Mouse (Mus musculus): Measurements from ENCODE around the gene Diras2.

The Diras2 gene

DNA sequence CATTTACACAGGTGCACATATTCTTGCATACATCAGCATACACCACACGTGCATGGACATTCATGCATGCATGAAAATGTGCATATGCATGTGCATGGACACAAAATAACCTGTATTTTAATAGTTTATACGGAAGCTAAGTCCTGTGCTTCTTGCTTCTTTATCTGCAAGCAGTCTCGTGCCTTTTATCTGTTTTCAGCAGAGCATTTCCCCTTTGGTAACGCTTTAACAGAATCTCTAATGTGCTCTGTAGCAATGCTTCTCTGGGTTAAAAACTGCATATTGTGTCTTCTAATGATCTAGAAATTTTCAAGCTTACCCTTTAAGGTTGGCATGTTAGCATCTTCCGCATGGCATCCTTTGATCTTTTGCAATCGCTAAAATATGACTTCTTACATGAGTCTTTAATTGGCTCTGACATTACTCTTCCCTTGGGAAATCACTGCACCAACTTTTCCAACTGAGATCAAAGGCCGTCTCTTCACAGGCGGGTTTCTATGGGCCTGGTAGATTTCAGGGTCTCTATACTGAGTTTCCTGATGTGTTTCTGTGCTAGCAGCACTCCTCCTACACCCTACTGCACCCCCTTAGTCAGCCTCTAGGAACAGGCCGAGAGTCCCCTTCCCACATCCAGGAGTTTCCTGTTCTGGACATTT lies 21.9 kb upstream of the Diras2 start:
- DNase-seq (ENCODE audit: low spot score) = no peak

DNA sequence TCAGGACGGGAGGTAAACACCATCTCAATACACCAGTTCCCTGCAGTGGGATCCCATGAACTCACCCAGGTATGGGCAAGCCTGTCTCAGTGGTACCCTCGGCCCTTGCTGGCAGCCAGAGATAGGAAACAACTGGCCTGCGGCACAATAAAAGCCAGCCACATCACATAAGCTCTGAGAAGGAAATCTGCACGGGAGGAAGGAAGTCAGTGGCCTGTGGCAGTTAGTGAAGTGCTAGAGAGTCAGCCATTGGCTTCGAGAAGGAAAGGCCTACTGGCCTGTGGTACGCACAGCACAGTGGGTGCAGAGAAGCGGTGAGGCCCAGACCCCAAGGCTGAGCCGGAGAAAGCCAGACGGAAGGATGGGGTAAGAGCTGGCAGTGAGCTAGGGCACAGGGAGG lies 20.2 kb upstream of the Diras2 start:
- no peak for DNase-seq (ENCODE audit: low spot score)

DNA sequence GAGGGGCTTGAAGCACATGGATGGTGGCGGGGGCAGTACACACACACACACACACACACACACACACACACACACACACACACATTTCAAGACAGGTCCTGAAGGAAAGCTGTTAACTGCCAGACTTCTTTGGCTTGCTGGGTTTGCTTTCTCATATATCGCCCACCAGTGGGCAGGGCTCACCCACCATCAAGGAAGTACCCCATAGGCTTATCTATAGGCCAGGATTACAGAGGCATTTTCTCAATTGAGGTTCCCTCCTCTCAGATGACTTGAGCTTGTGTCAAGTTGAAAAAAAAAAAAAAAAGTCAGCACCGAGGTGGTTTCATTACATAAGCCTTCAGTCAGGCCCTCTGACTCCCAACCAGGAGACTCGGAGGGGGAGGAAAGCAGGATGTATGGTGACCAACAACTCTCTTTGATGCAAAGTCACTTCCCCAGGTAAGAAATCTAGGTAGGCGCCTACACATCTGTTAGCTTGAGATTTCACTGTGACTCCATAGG lies 19.7 kb upstream of the Diras2 start:
- DNase-seq (ENCODE audit: low spot score) = no peak

DNA sequence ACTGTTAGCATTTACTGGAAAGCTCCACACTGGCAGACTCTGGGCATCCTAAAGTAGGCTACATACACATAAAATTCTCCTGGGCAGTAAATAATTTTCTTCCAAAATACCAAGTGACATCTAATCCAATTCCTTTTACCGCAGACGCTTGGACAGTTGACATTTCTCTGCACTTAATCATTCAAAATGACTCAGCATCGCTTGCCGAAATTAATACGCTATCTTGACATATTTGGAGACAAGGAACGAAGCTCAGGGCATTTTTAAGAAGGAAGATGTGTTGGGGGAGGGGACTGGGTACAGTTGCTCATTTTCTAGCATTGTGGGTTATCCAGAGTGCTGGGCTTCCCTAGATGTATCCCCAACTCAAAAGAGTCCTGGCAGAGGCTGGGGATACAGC lies 15.2 kb upstream of the Diras2 start:
- no peak for DNase-seq (ENCODE audit: low spot score)

DNA sequence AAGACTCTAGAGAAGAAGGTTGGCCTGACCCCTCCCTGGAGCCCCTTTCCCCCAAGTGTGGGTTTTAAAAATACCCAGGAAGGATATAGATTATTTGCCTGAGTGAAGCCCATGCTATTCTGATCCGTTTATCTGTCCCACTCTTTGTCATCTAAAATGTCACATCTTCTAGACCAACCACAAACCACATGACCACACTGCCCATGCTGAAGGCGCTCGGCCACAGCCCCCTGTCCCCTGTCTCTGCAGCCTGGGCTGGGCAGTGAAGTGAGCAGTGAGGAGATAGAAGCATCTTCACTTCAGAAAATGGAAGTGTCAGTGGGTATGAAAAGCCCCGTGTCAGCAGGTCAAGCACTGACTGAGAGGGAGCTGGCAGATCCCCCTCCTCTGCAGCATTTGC lies 11.6 kb upstream of the Diras2 start:
- no peak for DNase-seq (ENCODE audit: low spot score)

DNA sequence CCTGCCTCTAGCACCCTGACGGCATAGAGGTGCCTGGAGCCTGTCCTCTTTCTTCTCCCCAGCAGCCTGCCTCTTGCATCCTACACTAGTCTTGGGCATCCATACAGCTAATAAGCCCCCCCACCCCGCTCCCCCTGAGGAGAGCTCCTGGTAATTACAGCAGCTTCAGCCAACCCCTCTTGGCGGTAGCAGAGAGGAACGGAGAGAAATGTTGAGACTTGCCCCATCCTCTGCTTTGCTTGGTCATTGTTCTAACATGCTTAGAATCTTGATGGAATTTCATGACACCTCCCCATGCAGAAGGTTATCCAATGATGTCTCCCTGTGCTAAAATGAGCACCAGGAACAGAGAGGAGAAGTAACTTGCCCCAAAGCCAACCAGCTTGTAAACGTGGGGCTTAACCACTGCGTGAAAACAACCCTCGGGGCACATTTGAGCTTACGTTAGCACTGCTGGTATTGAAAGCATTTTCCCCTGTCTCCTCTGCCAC lies 11.0 kb upstream of the Diras2 start:
- DNase-seq (ENCODE audit: low spot score) = no peak

DNA sequence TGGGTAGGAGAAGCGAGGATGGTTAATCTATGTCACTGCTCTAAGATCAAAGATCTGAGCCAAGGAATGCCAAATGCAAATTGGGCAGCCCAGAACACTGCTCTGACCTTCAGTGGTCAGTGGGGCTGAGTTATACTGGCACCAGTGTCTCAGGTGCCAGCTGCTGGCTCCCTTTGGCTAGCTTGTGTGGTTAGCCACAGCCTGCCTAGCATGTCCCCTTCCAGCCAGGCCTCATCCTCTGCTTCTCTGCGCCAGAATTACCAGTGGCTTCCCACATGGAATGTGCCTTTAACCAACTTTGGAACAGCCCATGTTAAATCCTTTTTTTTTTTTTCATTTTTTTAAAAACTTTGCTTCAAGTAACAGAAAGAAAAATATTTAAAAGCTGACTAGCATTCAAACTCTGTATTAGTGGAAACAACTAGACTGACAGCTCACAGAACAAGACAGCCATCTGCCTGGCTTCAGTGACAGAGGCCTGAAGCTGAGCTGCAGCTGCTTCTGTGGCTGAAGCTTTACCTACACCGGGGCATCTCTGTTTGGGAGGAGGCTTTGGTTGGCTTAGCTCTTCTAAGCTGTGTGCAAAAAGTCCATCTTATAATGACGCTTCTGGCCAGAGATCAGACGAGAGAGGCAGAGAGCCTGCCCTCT lies 10.4 kb upstream of the Diras2 start:
- no peak for DNase-seq (ENCODE audit: low spot score)

DNA sequence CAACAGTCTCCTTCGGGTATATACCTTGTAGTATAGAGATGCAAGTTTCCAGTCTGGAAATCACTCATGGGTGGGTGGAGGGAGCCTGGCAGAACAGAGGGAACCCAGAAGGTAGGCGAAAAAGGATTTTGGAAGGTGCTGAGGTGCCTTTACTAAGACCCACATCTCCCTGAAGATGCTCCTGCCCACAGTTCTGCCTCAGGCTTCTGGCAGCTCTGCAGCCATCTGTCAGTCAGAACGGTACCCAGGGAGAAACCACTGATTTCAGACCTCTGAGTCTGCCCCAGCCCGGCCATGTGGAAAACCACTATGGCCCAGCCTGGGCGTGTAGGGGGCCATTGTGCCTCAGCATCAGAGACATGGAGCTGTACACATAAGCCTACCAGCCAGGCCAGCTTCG lies 8.4 kb upstream of the Diras2 start:
- no peak for DNase-seq (ENCODE audit: low spot score)

DNA sequence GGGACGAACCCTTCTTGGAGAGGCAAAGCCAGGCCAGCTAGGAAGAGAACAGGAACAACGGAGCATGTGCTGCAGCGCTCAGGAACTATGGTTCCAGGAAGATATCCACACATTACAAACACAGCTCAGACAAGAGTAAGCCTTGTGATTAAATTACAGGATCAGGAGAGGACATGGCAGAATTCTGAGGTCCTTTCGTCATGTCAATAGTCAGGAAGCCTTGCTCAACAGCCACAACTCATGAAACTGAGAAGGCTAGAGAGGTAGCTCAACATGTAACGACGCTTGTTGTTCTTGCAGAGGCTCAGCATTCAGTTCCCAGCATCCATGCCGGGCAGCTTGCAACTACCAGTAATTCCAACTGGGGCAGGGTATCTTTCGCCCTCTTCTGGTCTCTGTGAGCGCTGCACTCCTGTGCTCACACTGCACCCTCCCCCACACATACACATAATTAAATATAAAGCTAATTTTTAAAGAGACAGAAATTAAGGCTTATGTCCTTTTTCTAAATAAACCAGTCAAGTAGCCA lies 7.6 kb upstream of the Diras2 start:
- no peak for DNase-seq (ENCODE audit: low spot score)

DNA sequence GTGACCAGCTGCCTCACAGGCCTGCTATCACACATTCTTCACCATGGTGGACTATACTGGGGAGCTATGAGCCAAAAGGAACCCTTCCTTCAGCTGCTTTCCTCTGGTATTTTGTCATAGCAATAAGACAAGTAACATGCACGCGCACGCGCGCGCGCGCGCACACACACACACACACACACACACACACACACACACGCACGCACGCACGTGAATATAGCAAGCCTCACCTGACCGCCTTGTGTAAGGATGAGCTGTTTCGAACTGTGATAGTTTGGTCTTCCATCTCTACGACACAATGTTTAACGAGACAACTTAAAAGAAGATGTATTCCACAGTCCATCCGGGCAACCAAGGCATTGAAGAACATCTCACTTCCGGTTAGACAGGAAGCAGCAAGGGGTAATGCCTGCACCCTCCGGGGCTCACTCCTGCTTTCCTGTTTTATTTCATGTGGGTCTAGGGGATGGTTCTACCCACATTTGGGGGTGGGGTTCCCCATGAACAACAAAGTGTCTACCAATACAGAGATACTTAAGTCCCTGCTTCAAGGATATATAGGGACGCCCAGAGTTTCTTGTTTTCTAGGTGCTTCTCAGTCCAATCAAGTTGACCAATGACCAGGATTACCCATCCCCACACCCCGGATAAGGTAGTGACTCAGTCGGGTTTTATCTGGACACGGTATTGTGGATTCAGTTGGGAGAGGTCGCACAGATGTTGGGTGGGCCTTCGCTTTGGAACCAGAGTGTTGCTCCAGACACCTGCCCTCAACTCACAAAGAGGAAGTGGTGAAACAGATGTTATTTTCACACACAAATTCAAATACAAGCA lies 6.9 kb upstream of the Diras2 start:
- DNase-seq (ENCODE audit: low spot score) = no peak

DNA sequence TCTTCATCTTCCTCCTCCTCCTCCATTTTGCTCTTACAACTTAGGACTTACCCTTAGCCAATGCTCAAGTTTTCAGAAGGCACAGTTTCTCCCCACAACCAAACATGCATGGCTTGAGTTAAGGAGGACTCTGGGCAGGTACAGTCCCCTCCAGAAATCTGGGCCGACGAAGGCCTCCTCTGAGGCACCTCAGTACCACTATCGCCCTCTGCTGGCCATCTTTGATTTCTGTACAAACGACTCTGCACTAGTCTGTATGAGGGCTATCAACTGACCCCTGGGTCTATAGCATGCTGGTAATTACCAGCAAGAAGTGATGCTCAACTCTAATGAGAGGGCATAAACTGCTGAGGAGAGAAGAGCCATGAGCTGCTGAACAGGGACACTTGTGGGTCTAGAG lies 4.5 kb upstream of the Diras2 start:
- DNase-seq (ENCODE audit: low spot score) = peak; percentile 68

DNA sequence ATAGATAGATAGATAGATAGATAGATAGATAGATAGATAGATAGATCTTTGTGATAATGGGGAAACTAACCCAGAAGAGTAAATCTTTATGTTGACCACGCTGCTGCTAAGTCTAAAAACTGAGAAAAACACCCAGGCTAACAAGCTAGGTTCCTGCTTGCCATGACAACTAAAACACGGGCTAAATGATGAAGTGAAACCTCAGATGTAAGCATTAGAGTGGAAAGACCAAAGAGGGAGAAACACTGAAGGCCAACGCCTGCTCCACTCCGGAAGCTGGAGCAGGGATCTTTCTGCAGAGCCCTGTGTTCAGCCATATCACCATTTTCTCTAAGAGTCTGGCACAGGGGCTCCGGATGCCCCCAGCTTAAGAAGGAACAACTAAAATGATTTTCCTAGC lies 2.6 kb upstream of the Diras2 start:
- DNase-seq (ENCODE audit: low spot score) = no peak

DNA sequence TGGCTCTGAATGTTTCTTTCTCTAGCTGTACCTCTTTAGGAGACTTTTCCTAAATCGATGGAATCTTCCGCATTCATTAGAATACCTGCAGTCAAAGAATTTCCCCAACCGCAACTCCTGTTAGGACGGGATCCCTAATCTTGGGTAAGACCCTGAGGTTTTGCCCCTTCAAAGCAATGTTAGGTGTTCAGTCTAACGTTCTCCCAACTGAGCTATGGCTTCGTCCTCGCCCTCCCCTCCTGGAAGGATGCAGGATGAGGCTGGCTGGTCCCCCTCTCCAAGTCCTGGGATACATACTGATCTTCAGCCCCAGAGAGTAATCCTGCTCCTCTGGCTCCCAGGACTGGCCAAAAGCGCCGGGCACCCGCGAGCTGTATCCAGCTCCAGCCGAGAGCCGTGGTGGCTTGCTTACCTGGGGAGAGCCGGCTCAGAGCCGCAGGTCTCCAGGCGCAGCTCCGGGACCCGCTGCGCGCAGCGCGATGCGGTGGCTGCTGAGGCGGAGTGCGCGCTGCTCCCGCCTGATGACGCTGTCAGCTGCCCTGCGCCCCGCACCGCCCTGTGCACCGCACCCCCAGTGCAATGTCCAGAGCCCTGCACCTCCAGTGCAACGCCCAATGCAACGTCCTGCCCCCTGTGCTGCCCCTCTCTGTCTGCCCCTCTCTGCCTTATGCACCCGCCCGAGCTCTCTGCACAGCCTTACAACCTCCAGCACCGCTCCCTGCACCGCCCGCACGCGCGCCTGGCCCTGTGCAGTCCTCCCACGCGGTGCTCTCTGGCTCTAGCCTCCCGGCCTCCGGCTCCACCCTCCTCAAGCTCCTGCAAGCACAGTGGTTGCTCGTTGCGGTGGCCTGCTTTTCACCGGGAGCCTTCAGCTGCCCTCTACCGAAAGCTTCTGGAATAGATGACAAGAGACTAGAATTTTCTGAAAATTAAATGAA lies 802 bp downstream of the Diras2 start:
- DNase-seq (ENCODE audit: low spot score) = peak; percentile 86

DNA sequence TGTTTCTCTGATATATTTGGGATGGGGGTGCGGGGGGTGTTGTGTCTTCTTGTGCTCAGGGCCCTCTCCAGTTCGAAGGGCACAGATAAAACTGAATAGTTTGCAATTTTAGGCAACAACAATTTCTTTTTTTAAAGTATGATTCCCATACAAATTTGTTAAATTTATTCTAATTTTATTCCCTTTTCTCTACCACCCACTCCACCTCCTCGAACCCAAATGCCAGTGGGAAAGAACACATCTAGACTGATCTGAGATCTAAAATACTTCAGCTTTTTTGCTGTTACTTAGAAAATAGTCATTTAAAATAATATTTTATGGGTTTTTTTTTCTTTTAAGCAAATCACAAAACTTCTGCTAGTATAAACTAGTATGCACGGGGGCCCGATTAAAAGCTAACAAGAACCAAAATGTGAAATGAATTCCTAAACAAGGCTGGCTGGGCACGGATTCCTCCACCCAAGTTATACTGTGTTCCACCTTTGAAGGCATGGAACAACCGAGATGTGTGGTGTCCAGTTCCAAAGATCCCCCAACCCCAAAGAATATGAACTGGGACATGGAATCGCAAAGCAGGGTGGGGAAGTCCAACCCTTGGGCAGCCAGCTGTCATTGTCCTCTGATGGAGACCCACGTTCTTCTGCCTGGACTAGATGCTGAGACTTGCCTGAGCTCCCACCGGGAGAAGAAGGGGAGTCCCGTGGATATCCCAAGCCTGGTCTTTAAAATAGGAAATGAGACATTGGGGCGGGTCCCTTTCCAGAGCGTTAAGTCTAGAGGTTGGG lies 1.7 kb downstream of the Diras2 start:
- DNase-seq (ENCODE audit: low spot score) = no peak

DNA sequence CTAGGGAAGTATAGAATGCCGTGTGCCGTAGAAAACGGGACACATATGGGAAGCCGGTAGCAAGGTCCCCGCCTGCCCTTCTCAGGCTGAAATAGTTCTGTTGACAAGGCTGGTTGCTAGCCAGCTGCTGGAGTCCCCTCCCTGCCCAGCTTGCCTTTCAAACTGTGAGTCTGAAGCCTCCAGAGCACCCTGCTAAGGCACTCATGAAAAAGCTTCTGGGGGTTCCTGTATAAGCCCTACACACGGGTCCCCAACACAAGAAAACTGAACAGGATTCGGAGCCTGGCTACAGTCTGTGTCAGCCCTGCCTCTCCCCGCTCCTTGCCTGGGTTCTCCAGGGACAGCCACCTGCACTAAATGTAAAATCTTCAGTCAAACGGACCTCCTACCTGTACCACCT lies 2.3 kb downstream of the Diras2 start:
- no peak for DNase-seq (ENCODE audit: low spot score)

DNA sequence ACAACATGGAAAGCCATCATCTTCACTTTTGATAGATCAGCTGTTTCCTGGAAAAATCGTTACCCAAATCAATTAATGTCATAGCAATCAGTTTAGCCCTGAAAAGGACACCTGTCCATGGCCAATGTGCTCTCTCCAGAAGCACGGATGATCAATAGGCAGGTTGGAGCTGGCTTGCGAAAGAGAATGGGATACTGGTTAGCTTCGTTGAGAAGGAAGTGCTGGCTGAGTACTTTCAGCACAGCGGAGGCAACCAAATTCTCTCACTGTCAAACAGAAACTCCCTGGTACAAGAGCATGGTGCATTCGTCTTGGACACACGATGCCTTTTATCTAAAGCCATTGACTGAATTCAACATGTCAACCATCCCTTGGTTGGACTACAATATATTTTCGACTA lies 2.8 kb downstream of the Diras2 start:
- DNase-seq (ENCODE audit: low spot score) = no peak

DNA sequence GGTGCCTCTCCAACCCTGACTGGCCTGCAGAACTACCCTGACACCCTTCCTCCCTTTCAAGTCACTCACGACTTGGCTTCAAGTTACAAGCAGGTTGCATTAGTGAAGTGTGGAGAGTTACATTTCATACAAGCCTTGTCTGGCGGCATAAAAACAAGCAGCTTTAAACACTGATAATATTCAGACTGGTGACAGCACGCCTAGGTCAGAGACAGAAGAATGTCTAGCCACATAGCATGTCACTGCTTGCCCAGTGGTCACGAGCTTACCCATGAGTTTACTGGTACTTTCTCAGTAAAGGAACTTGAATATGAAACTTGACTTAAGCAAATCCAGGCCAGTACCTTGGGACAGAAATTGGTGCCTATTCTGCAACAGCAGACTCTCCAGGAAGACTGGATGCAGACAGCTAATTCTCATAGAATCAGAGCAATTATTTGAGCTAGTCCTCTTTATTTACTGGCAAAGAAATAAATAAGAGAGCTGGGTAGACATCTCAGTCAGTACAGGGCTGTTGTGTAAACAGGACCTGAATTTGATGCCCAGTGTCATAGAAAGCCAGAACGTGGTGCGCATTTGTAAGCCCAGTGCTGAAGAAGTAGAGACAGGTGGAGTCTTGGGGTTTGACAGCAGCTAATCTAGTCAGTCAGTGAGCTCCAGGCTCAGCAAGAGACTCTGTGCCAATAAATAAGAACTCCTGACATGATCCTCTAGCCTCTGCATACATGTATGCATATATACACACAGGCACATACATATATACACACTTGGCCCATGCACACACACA lies 4.6 kb downstream of the Diras2 start:
- no peak for DNase-seq (ENCODE audit: low spot score)

DNA sequence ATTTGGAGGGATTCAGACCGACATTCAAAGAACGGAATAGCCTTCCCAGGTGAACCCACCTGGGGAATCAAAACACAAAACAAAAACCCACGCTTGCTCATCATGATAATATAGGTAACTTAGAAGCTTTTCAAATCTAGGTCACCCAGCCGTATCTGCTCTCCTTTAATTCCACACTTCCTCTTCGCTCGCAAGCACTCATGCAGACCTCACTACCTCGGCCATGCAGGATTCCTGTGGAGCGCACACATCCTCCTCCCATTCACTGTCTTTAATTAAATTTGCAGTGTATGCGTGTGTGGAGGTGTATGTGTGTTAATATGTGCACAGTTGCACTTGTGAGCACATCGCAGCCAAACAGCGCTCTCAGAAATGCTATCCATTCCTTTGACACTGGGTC lies 6.8 kb downstream of the Diras2 start:
- DNase-seq (ENCODE audit: low spot score) = no peak

DNA sequence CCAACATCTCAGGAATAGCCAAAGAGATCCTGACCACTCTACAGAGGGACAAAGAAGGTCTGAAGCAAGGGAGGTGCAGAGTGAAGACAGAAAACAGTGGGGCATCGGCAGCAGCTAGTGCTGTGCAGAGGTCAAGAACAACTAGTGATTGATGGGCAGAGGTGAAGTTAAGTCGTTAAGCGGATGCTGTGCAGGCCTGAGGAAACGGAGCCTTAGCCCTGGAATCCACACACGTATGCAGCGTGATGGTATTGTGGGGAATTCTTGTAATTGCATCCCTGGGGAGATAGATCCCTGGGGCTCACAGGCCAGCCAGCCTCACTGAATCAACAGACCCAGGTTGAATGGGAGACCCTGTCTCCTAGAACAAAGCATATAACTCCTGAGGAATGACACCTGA lies 9.9 kb downstream of the Diras2 start:
- no peak for DNase-seq (ENCODE audit: low spot score)

DNA sequence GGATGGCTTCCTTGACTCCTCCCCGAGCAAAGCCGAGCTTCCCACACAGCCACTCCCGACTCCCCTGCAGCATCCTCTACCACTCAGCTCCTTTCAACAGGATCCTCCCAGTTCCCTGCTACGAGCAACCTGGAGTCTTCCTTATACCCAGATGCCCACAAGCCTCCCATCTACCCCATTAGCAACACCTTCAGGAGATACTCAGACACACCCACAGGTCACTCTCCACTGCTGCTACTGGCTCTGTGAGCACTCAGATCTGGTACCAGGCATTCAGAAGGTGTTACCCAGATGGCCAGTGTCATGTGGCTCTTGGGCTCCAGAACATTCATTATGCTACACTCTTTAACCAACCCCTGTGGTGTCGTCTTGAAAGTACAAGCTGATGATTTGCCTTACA lies 11.7 kb downstream of the Diras2 start:
- DNase-seq (ENCODE audit: low spot score) = no peak

All from layer of hippocampus, adult 11-12 months (tissue).